Mouse (Mus musculus) retina, embryonic 14.5 days (tissue): ENCODE results near the gene Tspan2.

Source experiments
- DNase-seq: peaks from one replicate; pipeline ENCODE4 v3.0.0-alpha.2; 2015; ENCODE audit warnings: low spot score

Tspan2 gene

DNA sequence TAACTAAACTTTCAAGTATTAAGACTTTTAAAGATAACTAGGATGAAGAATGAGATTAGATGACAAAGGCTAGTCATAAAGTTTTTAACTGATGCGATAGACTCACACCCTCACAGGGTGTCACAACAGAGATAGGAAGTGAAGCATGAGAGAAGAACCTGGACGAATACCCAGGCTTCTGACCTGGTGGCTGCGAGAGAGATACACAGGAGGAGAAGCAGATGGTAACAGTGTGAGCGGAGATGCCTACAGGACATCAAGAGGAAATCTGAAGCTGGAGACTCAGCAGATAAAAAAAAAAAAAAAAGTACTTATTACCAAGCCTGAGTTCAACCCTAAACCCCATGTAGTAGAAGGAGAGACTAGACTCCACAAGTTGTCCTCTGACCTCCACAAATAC is 38.7 kb downstream of the Tspan2 start:
- no peak for DNase-seq

- DNase-seq, result no peak
These were observed 48.3 kb downstream of the Tspan2 start, which contains the start of gene Tshb for GRCm38 (mm10) chr3:102782618-102783017. Tshb (minus strand) TSS chr3:102782718.

GRCm38 (mm10) chr3:102787369-102787768 is 53.0 kb downstream of the Tspan2 start:
- no peak for DNase-seq

- DNase-seq, result peak; percentile 90
These were observed 69.6 kb downstream of the Tspan2 start for GRCm38 (mm10) chr3:102803937-102804336.

GRCm38 (mm10) chr3:102842386-102842785 is 108.1 kb downstream of the Tspan2 start:
- DNase-seq, result peak; percentile 3

- DNase-seq, result no peak
These were observed 114.3 kb downstream of the Tspan2 start for GRCm38 (mm10) chr3:102848661-102849060.
